Mouse (Mus musculus): ENCODE measurements around the gene Gm42957. TPM values are rescaled to one million over a fixed set of nuclear protein-coding genes. Genes with fewer than 3 reads are reported as not detected.

Gene Gm42957
- polyA plus RNA-seq, 1 experiment = 0.25 TPM

DNA sequence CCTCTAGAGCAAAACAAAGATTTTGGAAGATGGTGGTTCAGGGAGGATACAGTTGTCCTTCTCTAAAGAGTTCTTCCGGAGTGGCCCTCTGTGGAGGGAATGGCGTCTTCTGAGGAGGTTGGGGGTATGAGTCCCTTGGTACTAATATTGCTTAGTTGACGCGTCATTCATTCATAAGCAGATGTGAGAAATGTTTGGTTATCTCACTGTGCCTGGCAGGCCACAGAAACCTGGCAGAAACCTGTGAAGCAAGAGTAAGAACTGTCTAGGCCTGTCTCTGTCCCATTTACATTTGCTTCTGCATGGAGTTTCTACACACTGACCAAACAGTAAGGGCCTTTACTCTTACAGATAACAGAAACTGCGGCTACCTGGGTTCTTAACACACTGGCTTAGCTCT, 36.2 kb downstream of the Gm42957 start:
- Histone ChIP-seq H3K4me1 (ENCODE audit: control insufficient read depth, insufficient read depth, insufficient read length) (peaks cover 3% of the 10 kb centered on the region; the same call in 1 of the 2 replicates), H3K27ac (ENCODE audit: insufficient read depth, low read length) (no peak overlapping the region), H3K36me3 (ENCODE audit: control insufficient read depth, insufficient read depth, low read length) (no peaks in the 10 kb centered on the region), H3K27me3 (ENCODE audit: control insufficient read depth, insufficient read depth, low read length) (no peaks in the 10 kb centered on the region), H3K4me3 (ENCODE audit: extremely low read depth, insufficient read depth, insufficient read length) (no peak overlapping the region)
- DNase-seq (ENCODE audit: low read depth in 1 of 2, low spot score in 2 of 2) = no peak
- TF ChIP-seq POLR2A (IDR thresholded peaks at IDR 0.05; ENCODE audit: low read depth, low read length) = no peak
- no peak for TF ChIP-seq CTCF (IDR thresholded peaks at IDR 0.05; ENCODE audit: extremely low read depth, insufficient read depth, insufficient read length, insufficient replicate concordance)
- 94% methylated on average over 5 of the region's 5 CpGs for WGBS

DNA sequence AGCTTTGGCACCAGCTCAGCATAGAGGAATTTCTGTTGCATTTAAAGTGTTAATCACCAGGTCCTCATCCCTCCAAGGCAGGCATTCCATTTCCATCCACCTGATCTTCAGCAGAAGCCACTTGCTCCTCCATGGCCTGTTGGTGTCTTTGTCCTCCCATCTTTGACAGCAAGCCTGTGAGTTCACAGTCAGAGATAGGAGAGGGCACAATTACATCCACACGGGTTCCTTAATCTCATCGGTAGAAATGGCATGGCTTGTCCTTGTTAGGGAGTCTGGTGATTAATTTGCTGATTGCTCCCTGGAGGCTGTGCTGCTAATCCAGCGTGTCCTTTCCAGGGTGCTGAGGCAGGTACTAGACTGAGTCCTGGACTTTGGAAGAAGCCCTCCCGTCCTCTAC, 38.2 kb downstream of the Gm42957 start:
- H3K27me3 ChIP-seq (ENCODE audit: control insufficient read depth, insufficient read depth, low read length) = no peaks in the 10 kb centered on the region
- H3K27ac ChIP-seq (ENCODE audit: insufficient read depth, low read length) = no peak overlapping the region
- no peaks in the 10 kb centered on the region for H3K36me3 ChIP-seq (ENCODE audit: control insufficient read depth, insufficient read depth, low read length)
- no peak for DNase-seq (ENCODE audit: low read depth in 1 of 2, low spot score in 2 of 2)
- no peak overlapping the region for H3K4me3 ChIP-seq (ENCODE audit: extremely low read depth, insufficient read depth, insufficient read length)
- WGBS = 87% methylated on average over 4 of the region's 4 CpGs
- peaks cover 3% of the 10 kb centered on the region; the same call in 1 of the 2 replicates for H3K4me1 ChIP-seq (ENCODE audit: control insufficient read depth, insufficient read depth, insufficient read length)
- TF ChIP-seq POLR2A (IDR thresholded peaks at IDR 0.05; ENCODE audit: low read depth, low read length) = no peak
- no peak for TF ChIP-seq CTCF (IDR thresholded peaks at IDR 0.05; ENCODE audit: extremely low read depth, insufficient read depth, insufficient read length, insufficient replicate concordance)

DNA sequence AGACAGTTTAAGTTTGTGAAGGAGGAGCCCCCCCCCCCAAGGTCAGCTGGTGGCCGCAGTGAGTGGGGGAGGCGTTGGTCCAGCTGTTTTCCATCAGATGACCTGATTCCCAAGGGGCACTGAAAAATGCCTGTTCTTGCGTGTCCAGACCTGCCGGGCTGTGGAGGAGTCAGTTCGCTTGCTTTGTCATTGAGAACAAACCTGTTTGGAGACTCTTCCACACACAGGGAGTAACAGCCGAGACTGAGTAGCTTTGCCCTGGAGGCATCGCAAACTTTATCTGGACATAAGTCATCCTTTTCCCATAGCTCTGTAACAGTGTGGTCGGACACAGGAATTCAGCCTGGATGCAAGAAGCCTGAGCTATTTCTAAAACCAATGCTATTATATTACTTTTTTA, 39.2 kb downstream of the Gm42957 start:
- Histone ChIP-seq H3K27me3 (ENCODE audit: control insufficient read depth, insufficient read depth, low read length) (no peaks in the 10 kb centered on the region), H3K4me3 (ENCODE audit: extremely low read depth, insufficient read depth, insufficient read length) (no peak overlapping the region), H3K36me3 (ENCODE audit: control insufficient read depth, insufficient read depth, low read length) (no peaks in the 10 kb centered on the region), H3K4me1 (ENCODE audit: control insufficient read depth, insufficient read depth, insufficient read length) (peaks cover 3% of the 10 kb centered on the region; the same call in 1 of the 2 replicates), H3K27ac (ENCODE audit: insufficient read depth, low read length) (no peak overlapping the region)
- DNase-seq (ENCODE audit: low read depth in 1 of 2, low spot score in 2 of 2) = no peak
- no peak for TF ChIP-seq POLR2A (IDR thresholded peaks at IDR 0.05; ENCODE audit: low read depth, low read length)
- TF ChIP-seq CTCF (IDR thresholded peaks at IDR 0.05; ENCODE audit: extremely low read depth, insufficient read depth, insufficient read length, insufficient replicate concordance) = no peak
- WGBS = 82% methylated on average over 8 of the region's 8 CpGs

DNA sequence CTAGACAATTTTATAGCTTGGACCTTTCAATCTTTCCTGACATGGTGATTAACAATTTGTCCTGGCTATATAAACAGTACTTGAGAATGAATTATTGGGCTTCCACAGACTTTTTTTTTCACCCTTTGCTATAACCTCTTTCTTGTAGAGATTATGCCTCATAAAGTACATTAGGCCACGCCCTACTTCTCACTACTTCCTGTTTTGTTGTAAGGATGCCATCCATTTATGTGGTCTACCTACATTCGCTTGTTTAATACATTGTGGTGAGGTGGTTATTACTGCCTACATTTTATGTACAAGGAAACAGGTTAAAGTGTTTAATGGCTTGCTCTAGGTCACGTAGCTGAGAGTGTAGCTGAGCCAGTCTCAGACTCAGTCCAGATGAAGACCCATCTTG, 39.9 kb downstream of the Gm42957 start:
- Histone ChIP-seq H3K4me3 (ENCODE audit: extremely low read depth, insufficient read depth, insufficient read length) (no peak overlapping the region), H3K36me3 (ENCODE audit: control insufficient read depth, insufficient read depth, low read length) (no peaks in the 10 kb centered on the region), H3K27me3 (ENCODE audit: control insufficient read depth, insufficient read depth, low read length) (no peaks in the 10 kb centered on the region), H3K4me1 (ENCODE audit: control insufficient read depth, insufficient read depth, insufficient read length) (peaks cover 3% of the 10 kb centered on the region; the same call in 1 of the 2 replicates), H3K27ac (ENCODE audit: insufficient read depth, low read length) (no peak overlapping the region)
- TF ChIP-seq POLR2A (IDR thresholded peaks at IDR 0.05; ENCODE audit: low read depth, low read length) (no peak), CTCF (IDR thresholded peaks at IDR 0.05; ENCODE audit: extremely low read depth, insufficient read depth, insufficient read length, insufficient replicate concordance) (no peak)
- DNase-seq (ENCODE audit: low read depth in 1 of 2, low spot score in 2 of 2) = no peak
- WGBS = 43% methylated on average over 3 of the region's 3 CpGs

DNA sequence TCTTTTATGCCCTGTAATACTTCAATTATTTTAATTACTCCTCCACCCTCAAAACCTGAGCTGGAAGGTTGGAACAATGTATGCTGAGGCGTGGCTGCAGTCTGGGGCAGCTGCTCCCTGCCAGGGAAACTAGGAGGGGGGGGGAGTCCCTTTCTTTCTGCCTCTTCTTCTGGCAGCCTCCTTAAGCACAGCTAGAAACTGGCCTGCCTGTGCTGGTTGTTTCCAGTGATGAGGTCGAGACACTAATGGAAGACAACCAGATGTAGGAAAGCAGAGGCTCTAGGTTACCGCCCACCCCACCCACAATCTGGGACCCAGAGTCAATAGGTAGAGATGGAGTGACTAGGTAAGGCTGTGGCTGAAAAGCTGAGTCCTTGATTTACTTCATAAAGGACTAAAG, 40.4 kb downstream of the Gm42957 start:
- no peaks in the 10 kb centered on the region for H3K36me3 ChIP-seq (ENCODE audit: control insufficient read depth, insufficient read depth, low read length)
- no peak overlapping the region for H3K27ac ChIP-seq (ENCODE audit: insufficient read depth, low read length)
- no peak overlapping the region for H3K4me3 ChIP-seq (ENCODE audit: extremely low read depth, insufficient read depth, insufficient read length)
- no peak for TF ChIP-seq CTCF (IDR thresholded peaks at IDR 0.05; ENCODE audit: extremely low read depth, insufficient read depth, insufficient read length, insufficient replicate concordance)
- TF ChIP-seq POLR2A (IDR thresholded peaks at IDR 0.05; ENCODE audit: low read depth, low read length) = no peak
- H3K4me1 ChIP-seq (ENCODE audit: control insufficient read depth, insufficient read depth, insufficient read length) = no peaks in the 10 kb centered on the region; the same call in 1 of the 2 replicates
- H3K27me3 ChIP-seq (ENCODE audit: control insufficient read depth, insufficient read depth, low read length) = no peaks in the 10 kb centered on the region
- no peak for DNase-seq (ENCODE audit: low read depth in 1 of 2, low spot score in 2 of 2)
- WGBS = 90% methylated on average over 3 of the region's 3 CpGs

DNA sequence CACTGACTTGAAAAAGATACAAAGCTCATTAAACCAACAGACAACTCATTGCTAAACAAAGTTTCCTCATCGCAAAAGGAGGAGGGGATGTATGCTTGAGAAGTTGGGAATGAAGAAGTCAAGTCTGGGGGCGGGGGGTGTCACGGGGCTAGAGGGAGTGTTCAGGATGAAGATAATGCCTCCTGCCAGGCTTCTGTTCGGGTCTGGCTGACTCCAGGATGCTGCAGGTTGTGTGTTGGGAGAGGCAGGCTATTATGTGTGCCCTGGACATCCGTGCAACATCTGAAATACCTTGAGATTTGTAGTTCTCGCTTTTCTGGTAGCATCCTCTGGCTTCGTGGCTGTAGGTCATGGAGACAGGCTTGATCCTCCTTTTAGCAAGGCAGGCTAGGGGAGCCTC, 43.2 kb downstream of the Gm42957 start:
- Histone ChIP-seq H3K4me3 (ENCODE audit: extremely low read depth, insufficient read depth, insufficient read length) (no peak overlapping the region), H3K4me1 (ENCODE audit: control insufficient read depth, insufficient read depth, insufficient read length) (no peaks in the 10 kb centered on the region), H3K36me3 (ENCODE audit: control insufficient read depth, insufficient read depth, low read length) (no peaks in the 10 kb centered on the region), H3K27me3 (ENCODE audit: control insufficient read depth, insufficient read depth, low read length) (no peaks in the 10 kb centered on the region), H3K27ac (ENCODE audit: insufficient read depth, low read length) (no peak overlapping the region)
- no peak for DNase-seq (ENCODE audit: low read depth in 1 of 2, low spot score in 2 of 2)
- 80% methylated on average over 7 of the region's 7 CpGs for WGBS
- no peak for TF ChIP-seq POLR2A (IDR thresholded peaks at IDR 0.05; ENCODE audit: low read depth, low read length)
- no peak for TF ChIP-seq CTCF (IDR thresholded peaks at IDR 0.05; ENCODE audit: extremely low read depth, insufficient read depth, insufficient read length, insufficient replicate concordance)

DNA sequence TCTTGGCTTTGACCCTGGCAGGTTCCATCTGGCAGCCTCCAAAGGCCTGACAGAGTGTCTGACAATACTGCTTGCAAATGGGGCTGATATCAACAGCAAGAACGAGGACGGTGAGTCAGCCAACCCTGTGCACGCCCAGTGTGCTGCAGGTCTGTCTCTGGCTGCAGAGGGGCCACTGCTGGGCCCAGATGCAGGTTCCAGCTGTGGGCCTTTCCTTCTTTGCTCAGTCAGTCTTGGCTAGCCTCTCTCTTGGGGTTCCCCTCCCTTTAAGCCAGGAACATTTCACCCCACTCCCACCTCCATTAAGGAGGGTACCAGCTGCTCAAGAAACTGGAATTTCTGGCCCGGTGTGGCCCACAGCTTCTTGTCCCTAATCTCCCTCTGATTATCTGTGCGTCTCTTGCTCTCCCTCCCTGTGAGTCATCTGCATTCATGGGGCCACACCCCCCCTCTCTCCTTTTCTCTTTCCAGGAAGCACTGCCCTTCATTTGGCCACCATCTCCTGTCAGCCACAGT, 43.9 kb downstream of the Gm42957 start:
- DNase-seq (ENCODE audit: low read depth in 1 of 2, low spot score in 2 of 2) = no peak
- no peaks in the 10 kb centered on the region for H3K27me3 ChIP-seq (ENCODE audit: control insufficient read depth, insufficient read depth, low read length)
- H3K4me1 ChIP-seq (ENCODE audit: control insufficient read depth, insufficient read depth, insufficient read length) = no peaks in the 10 kb centered on the region
- no peaks in the 10 kb centered on the region for H3K36me3 ChIP-seq (ENCODE audit: control insufficient read depth, insufficient read depth, low read length)
- H3K27ac ChIP-seq (ENCODE audit: insufficient read depth, low read length) = no peak overlapping the region
- no peak overlapping the region for H3K4me3 ChIP-seq (ENCODE audit: extremely low read depth, insufficient read depth, insufficient read length)
- TF ChIP-seq POLR2A (IDR thresholded peaks at IDR 0.05; ENCODE audit: low read depth, low read length) (no peak), CTCF (IDR thresholded peaks at IDR 0.05; ENCODE audit: extremely low read depth, insufficient read depth, insufficient read length, insufficient replicate concordance) (no peak)
- 60% methylated on average over 5 of the region's 5 CpGs for WGBS

Measured in spleen, adult 2 months (tissue).